Mouse (Mus musculus): ENCODE results near the gene Synpr. TPM values are rescaled to one million over a fixed set of nuclear protein-coding genes. Genes with fewer than 3 reads are reported as not detected.

The Synpr gene
- polyA plus RNA-seq, 1 experiment from 2014 or later, result 1.1 TPM

DNA sequence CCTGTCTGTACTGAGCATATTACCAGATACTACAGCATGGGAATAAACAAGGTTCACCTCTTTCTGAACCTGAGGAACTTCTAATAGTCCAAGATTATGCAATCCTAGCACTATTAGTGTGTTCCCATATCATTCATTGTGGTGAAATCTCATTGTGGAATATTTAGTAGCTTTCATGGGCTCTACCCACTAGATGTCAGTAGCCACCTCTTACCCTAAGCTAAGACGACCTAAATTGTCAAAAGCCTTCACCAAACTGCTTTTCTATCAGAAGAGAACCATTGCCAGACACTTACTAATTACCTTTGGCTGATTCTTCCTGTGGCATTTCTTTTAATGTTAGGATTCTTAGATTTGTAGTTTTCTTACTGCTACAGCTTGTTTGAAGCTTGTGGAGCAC, 174.8 kb downstream of the Synpr start:
- H3K4me2 ChIP-seq (replicated peaks; ENCODE audit: low read depth), result no peak overlapping the region
- H3K4me1 ChIP-seq (replicated peaks; ENCODE audit: control insufficient read depth, insufficient read depth, low read length), result no peaks in the 10 kb centered on the region
- 13% methylated on average over 1 of the region's 1 CpGs for WGBS
- H3K27ac ChIP-seq (ENCODE audit: low read depth, low read length), result no peak overlapping the region
- no peak for ATAC-seq
- H3K9me3 ChIP-seq (ENCODE audit: control insufficient read depth), result no peaks in the 10 kb centered on the region
- no peak overlapping the region for H3K9ac ChIP-seq (ENCODE audit: low read depth, low read length)
- peak; percentile 58 for TF ChIP-seq CTCF (IDR thresholded peaks at IDR 0.05; ENCODE audit: low read depth)
- H3K27me3 ChIP-seq (replicated peaks; ENCODE audit: control insufficient read depth, insufficient read depth, low read length), result no peaks in the 10 kb centered on the region
- no peak overlapping the region for H3K4me3 ChIP-seq (ENCODE audit: low read depth, low read length)
- no peaks in the 10 kb centered on the region for H3K36me3 ChIP-seq (ENCODE audit: control insufficient read depth, insufficient read depth)

GRCm38 (mm10) chr14:13469211-13469610, 184.6 kb downstream of the Synpr start:
- no peaks in the 10 kb centered on the region for H3K36me3 ChIP-seq (ENCODE audit: control insufficient read depth, insufficient read depth)
- H3K4me3 ChIP-seq (ENCODE audit: low read depth, low read length), result no peak overlapping the region
- TF ChIP-seq CTCF (IDR thresholded peaks at IDR 0.05; ENCODE audit: low read depth), result no peak
- H3K27ac ChIP-seq (ENCODE audit: low read depth, low read length), result no peak overlapping the region
- no peaks in the 10 kb centered on the region for H3K9me3 ChIP-seq (ENCODE audit: control insufficient read depth)
- no peaks in the 10 kb centered on the region for H3K27me3 ChIP-seq (replicated peaks; ENCODE audit: control insufficient read depth, insufficient read depth, low read length)
- H3K9ac ChIP-seq (ENCODE audit: low read depth, low read length), result no peak overlapping the region
- no peaks in the 10 kb centered on the region for H3K4me1 ChIP-seq (replicated peaks; ENCODE audit: control insufficient read depth, insufficient read depth, low read length)
- 76% methylated on average over 2 of the region's 2 CpGs for WGBS
- no peak for ATAC-seq
- no peak overlapping the region for H3K4me2 ChIP-seq (replicated peaks; ENCODE audit: low read depth)

DNA sequence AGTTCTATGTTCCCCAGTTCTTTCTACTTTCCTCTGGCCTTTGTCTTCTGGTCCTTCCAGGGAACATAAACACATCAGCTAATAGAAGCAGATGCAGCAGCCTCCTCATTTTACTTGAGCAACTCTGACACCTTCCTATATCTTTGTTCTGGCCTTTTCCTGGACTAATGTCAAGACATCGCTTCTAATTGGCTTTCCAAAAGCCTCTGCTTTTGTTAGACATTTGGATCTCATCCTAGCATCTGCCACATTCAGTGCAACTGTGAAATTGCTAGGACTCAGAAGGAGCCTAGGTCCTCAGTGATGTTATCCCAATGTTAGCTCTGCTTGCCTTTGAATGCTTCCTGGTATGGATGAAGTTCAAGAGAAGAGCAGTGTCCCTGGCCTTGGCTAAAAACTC, 193.2 kb downstream of the Synpr start:
- no peaks in the 10 kb centered on the region for H3K9me3 ChIP-seq (ENCODE audit: control insufficient read depth)
- H3K36me3 ChIP-seq (ENCODE audit: control insufficient read depth, insufficient read depth), result no peaks in the 10 kb centered on the region
- no peak overlapping the region for H3K27ac ChIP-seq (ENCODE audit: low read depth, low read length)
- WGBS, result 67% methylated on average over 1 of the region's 1 CpGs
- H3K4me2 ChIP-seq (replicated peaks; ENCODE audit: low read depth), result no peak overlapping the region
- H3K27me3 ChIP-seq (replicated peaks; ENCODE audit: control insufficient read depth, insufficient read depth, low read length), result no peaks in the 10 kb centered on the region
- no peak overlapping the region for H3K4me3 ChIP-seq (ENCODE audit: low read depth, low read length)
- TF ChIP-seq CTCF (IDR thresholded peaks at IDR 0.05; ENCODE audit: low read depth), result no peak
- no peaks in the 10 kb centered on the region for H3K4me1 ChIP-seq (replicated peaks; ENCODE audit: control insufficient read depth, insufficient read depth, low read length)
- no peak for ATAC-seq
- H3K9ac ChIP-seq (ENCODE audit: low read depth, low read length), result no peak overlapping the region

- Histone ChIP-seq H3K9me3 (ENCODE audit: control insufficient read depth) (no peaks in the 10 kb centered on the region), H3K4me3 (ENCODE audit: low read depth, low read length) (no peak overlapping the region), H3K27me3 (replicated peaks; ENCODE audit: control insufficient read depth, insufficient read depth, low read length) (no peaks in the 10 kb centered on the region), H3K36me3 (ENCODE audit: control insufficient read depth, insufficient read depth) (no peaks in the 10 kb centered on the region), H3K4me1 (replicated peaks; ENCODE audit: control insufficient read depth, insufficient read depth, low read length) (no peaks in the 10 kb centered on the region), H3K9ac (ENCODE audit: low read depth, low read length) (no peak overlapping the region), H3K27ac (ENCODE audit: low read depth, low read length) (no peak overlapping the region), H3K4me2 (replicated peaks; ENCODE audit: low read depth) (no peak overlapping the region)
- TF ChIP-seq CTCF (IDR thresholded peaks at IDR 0.05; ENCODE audit: low read depth), result no peak
- 48% methylated on average over 5 of the region's 5 CpGs for WGBS
- ATAC-seq, result no peak
These were observed 220.8 kb downstream of the Synpr start for GRCm38 (mm10) chr14:13505355-13505754.

- no peaks in the 10 kb centered on the region for H3K36me3 ChIP-seq (ENCODE audit: control insufficient read depth, insufficient read depth)
- H3K9me3 ChIP-seq (ENCODE audit: control insufficient read depth), result no peaks in the 10 kb centered on the region
- H3K9ac ChIP-seq (ENCODE audit: low read depth, low read length), result no peak overlapping the region
- no peaks in the 10 kb centered on the region for H3K27me3 ChIP-seq (replicated peaks; ENCODE audit: control insufficient read depth, insufficient read depth, low read length)
- no peak overlapping the region for H3K4me3 ChIP-seq (ENCODE audit: low read depth, low read length)
- H3K27ac ChIP-seq (ENCODE audit: low read depth, low read length), result no peak overlapping the region
- no peaks in the 10 kb centered on the region for H3K4me1 ChIP-seq (replicated peaks; ENCODE audit: control insufficient read depth, insufficient read depth, low read length)
- H3K4me2 ChIP-seq (replicated peaks; ENCODE audit: low read depth), result no peak overlapping the region
- TF ChIP-seq CTCF (IDR thresholded peaks at IDR 0.05; ENCODE audit: low read depth), result no peak
- WGBS, result 93% methylated on average over 5 of the region's 5 CpGs
- ATAC-seq, result no peak
These were observed 234.1 kb downstream of the Synpr start for GRCm38 (mm10) chr14:13518608-13519139.

- ATAC-seq, result no peak
- Histone ChIP-seq H3K4me1 (replicated peaks; ENCODE audit: control insufficient read depth, insufficient read depth, low read length) (no peaks in the 10 kb centered on the region), H3K9me3 (ENCODE audit: control insufficient read depth) (no peaks in the 10 kb centered on the region), H3K4me3 (ENCODE audit: low read depth, low read length) (no peak overlapping the region), H3K9ac (ENCODE audit: low read depth, low read length) (no peak overlapping the region), H3K36me3 (ENCODE audit: control insufficient read depth, insufficient read depth) (no peaks in the 10 kb centered on the region), H3K4me2 (replicated peaks; ENCODE audit: low read depth) (no peak overlapping the region), H3K27me3 (replicated peaks; ENCODE audit: control insufficient read depth, insufficient read depth, low read length) (no peaks in the 10 kb centered on the region), H3K27ac (ENCODE audit: low read depth, low read length) (no peak overlapping the region)
- WGBS, result 85% methylated on average over 7 of the region's 7 CpGs
- TF ChIP-seq CTCF (IDR thresholded peaks at IDR 0.05; ENCODE audit: low read depth), result no peak
These were observed 234.8 kb downstream of the Synpr start for GRCm38 (mm10) chr14:13519239-13520011.

All from intestine, postnatal 0 days (tissue).